Comparison of ENCODE assay signal across 8 mouse cellular contexts in the genomic region with DNA sequence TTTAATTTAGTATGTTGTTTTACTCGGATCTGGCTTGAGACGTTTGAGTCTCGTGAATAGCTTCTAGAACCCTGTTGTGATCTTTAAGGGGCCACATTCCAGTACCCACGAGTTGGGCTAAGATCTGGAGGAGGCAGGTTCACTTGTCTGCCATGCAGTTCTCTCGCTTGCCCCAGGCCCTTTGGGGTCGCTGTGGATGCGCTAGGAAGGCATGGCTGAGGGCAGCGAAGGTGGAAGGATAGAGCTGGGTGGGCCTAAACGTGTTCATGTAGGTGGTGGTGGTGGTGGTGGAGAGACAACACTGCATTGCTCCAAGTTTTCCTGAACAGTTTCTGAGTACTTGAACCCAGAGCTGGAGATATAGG. TPM values are rescaled to one million over a fixed set of nuclear protein-coding genes. Genes with fewer than 3 reads are reported as not detected.
DNase-seq lines count a peak whose midpoint lies in the region; ATAC-seq and TF ChIP-seq lines count a peak whose summit lies in the region.

No protein-coding gene starts in this region.

- no peak overlapping the region for H3K27ac ChIP-seq in forebrain, embryonic 10.5 days
- no peak overlapping the region for H3K27ac ChIP-seq in lung, embryonic 14.5 days (ENCODE audit: low read depth)

- TF ChIP-seq CTCF in lung, embryonic 14.5 days (IDR thresholded peaks at IDR 0.05; ENCODE audit: low read depth) = peak; percentile 72

- peak overlapping the region; percentile 64 for H3K4me3 ChIP-seq in forebrain, embryonic 10.5 days
- H3K4me3 ChIP-seq in lung, embryonic 14.5 days (ENCODE audit: low read depth, low read length) = peak overlapping the region; percentile 52

- WGBS in forebrain, embryonic 10.5 days = under 1% methylated on average over 9 of the region's 9 CpGs
- 2% methylated on average over 9 of the region's 9 CpGs for WGBS in lung, embryonic 14.5 days

- peak overlapping the region; percentile 99 for H3K4me2 ChIP-seq in lung, embryonic 14.5 days

- H3K4me1 ChIP-seq in forebrain, embryonic 10.5 days = peaks cover 42% of the 10 kb centered on the region
- no peaks in the 10 kb centered on the region for H3K4me1 ChIP-seq in lung, embryonic 14.5 days (ENCODE audit: insufficient read depth)

- H3K27me3 ChIP-seq in forebrain, embryonic 10.5 days (ENCODE audit: poor library complexity, severe bottlenecking) = peaks cover 51% of the 10 kb centered on the region
- H3K27me3 ChIP-seq in lung, embryonic 14.5 days (ENCODE audit: insufficient read depth, low read length) = peaks cover 24% of the 10 kb centered on the region; the same call in 1 of the 2 replicates

- DNase-seq in ovary, postnatal 36 days (ENCODE audit: low spot score) = peak; percentile 33
- DNase-seq in ovary, adult 18-20 months (ENCODE audit: low spot score) = no peak
- peak; percentile 41 to 58 for DNase-seq in adrenal gland, postnatal 36 days
- DNase-seq in forebrain, embryonic 10.5 days (ENCODE audit: extremely low spot score, low spot score) = peak; percentile 70
- DNase-seq in induced T-regulatory cell, adult 2 months (ENCODE audit: low read depth) = peak; percentile 61
- DNase-seq in lung, embryonic 14.5 days = peak; percentile 64
- peak; percentile 24 for DNase-seq in right cerebral cortex, postnatal 14 days
- no peak for DNase-seq in c-Kit-positive CD71-positive TER-119-positive erythroid progenitor cells, embryonic 14.5 days (ENCODE audit: low spot score)

- no peaks in the 10 kb centered on the region for H3K9me3 ChIP-seq in forebrain, embryonic 10.5 days
- no peaks in the 10 kb centered on the region for H3K9me3 ChIP-seq in lung, embryonic 14.5 days (ENCODE audit: low read depth, low read length)

- no peaks in the 10 kb centered on the region for H3K36me3 ChIP-seq in forebrain, embryonic 10.5 days (replicated peaks)
- no peaks in the 10 kb centered on the region for H3K36me3 ChIP-seq in lung, embryonic 14.5 days (ENCODE audit: insufficient read depth)

- ATAC-seq in lung, embryonic 14.5 days (ENCODE audit: insufficient read depth) = no peak

- H3K9ac ChIP-seq in lung, embryonic 14.5 days = no peak overlapping the region

RNA-seq across cellular contexts. Expression of a gene that starts 2.1 kb away (rescaled TPM):
- 1 to 10 TPM; 7.1 to 9.7 TPM for total RNA-seq in adrenal gland, postnatal 36 days (2021)
- polyA plus RNA-seq in forebrain, embryonic 10.5 days (2016; fragmentation: Nextera tagmentation; extraction: Ambion mirVana) = 4.1 and 4.3 TPM in 2 replicates
- polyA plus RNA-seq in lung, embryonic 14.5 days (2014; fragmentation: Nextera tagmentation; extraction: Ambion mirVana) = 2.3 and 3.7 TPM in 2 replicates

Comparison
In these comparisons a context has a peak if more than half of its experiments do, and no peak if none do; other contexts are left out.
1. DNase-seq: peak in ovary, postnatal 36 days (single experiment), adrenal gland, postnatal 36 days (2 of 2), forebrain, embryonic 10.5 days (single experiment), induced T-regulatory cell, adult 2 months (single experiment), lung, embryonic 14.5 days (single experiment) and right cerebral cortex, postnatal 14 days (single experiment); none in ovary, adult 18-20 months (single experiment) and c-Kit-positive CD71-positive TER-119-positive erythroid progenitor cells, embryonic 14.5 days (single experiment).